Mouse (Mus musculus): ENCODE results near the gene Tmem198b.

DNA sequence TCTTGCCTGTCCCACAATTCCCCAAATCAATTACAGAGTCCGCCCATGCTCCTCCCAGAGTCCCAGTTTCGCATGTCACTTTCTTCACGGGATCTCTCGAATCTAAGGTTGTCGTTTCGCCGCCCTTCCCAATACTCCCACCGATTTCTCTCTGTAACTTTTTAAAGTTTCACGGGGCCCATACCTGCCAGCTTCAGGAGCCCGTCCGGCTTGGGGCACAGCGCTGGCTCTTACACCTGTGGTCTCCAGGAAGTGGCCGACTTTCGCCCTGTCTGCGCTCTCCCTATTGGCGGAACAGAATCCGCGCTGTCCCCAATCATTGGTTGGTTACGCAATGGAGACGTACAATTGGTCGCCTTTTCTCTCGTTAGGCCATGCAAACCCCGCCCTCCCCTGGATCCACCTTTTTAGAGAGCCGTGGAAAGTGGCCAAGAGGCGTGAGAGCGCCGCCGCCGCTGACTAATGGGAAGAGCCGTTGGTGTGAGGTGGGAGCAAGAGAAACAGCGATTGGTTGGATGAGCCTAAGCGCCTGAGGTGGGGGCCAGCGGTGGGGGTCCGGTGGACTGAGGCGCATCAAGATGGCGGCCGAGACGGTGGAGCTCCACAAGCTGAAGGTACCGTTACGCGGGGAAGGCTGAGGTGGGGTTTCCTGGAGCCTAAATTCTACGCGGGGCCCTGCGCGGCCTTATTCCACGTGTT is 17.3 kb upstream of the Tmem198b start, which contains the start of gene Ormdl2:
- TF ChIP-seq CTCF (IDR thresholded peaks at IDR 0.05 in 2 of 3, conservative IDR thresholded peaks at IDR 0.05 in 1 of 3; ENCODE audit: control insufficient read depth in 1 of 3, insufficient read depth in 1 of 3, low read depth in 2 of 3, low read length in 3 of 3, poor library complexity in 1 of 3, severe bottlenecking in 1 of 3) (no peak), ZKSCAN1 (IDR thresholded peaks at IDR 0.05; ENCODE audit: low read depth, low read length) (no peak), NRF1 (IDR thresholded peaks at IDR 0.05; ENCODE audit: insufficient read depth, low read depth, low read length, poor library complexity, severe bottlenecking) (0 out of 2 replicates have a peak, but pooled peaks have one; percentile 6), USF2 (IDR thresholded peaks at IDR 0.05; ENCODE audit: borderline replicate concordance in 1 of 2, insufficient read depth in 1 of 2, low read depth in 1 of 2, low read length in 2 of 2) (no peak), MAFK (IDR thresholded peaks at IDR 0.05; ENCODE audit: borderline replicate concordance, low read depth, low read length) (no peak), EP300 (IDR thresholded peaks at IDR 0.05; ENCODE audit: low read depth in 1 of 2, low read length in 2 of 2) (no peak; a peak in 1 of 4 replicates), POLR2A (IDR thresholded peaks at IDR 0.05; ENCODE audit: control insufficient read depth in 1 of 2, insufficient read depth in 1 of 2, low read depth in 1 of 2, low read length in 2 of 2, poor library complexity in 1 of 2) (peak; percentile 70 to 86), HCFC1 (IDR thresholded peaks at IDR 0.05; ENCODE audit: low read depth, low read length) (peak; percentile 86), SIN3A (IDR thresholded peaks at IDR 0.05; ENCODE audit: low read length) (peak; percentile 95), MYB (IDR thresholded peaks at IDR 0.05; ENCODE audit: low read depth, low read length) (no peak)

Data from MEL (cell line).